Mouse (Mus musculus) T-cell, adult 2 months (primary cell): Measurements from ENCODE around the gene Nrd1.

ENCODE experiments used
- DNase-seq: peaks from one replicate; pipeline ENCODE4 v3.0.0; 2022; ENCODE audit warnings: low spot score

Nrd1 gene

DNA sequence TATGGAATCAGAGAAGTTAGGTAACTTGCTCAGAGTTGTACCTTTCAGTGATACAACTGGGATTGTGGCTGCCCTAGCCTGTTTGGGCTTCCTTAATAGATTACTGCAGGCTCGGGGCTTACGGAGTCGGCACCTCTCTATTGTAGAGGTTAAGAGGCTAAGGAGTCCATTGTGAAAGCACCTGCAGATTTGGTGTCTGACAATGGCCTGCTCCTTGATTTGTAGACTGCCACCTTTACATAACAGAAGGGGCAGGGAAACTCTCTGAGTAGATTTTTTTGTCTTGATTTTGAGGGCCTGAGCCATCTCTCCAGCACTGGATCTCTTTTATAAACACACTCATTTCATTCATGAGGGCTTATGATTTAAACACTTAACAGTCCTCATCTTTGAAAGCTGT, 26.1 kb downstream of the Nrd1 start:
- DNase-seq = no peak

- no peak for DNase-seq
Observed at GRCm38 (mm10) chr4:109029857-109030256, 29.4 kb downstream of the Nrd1 start.

DNA sequence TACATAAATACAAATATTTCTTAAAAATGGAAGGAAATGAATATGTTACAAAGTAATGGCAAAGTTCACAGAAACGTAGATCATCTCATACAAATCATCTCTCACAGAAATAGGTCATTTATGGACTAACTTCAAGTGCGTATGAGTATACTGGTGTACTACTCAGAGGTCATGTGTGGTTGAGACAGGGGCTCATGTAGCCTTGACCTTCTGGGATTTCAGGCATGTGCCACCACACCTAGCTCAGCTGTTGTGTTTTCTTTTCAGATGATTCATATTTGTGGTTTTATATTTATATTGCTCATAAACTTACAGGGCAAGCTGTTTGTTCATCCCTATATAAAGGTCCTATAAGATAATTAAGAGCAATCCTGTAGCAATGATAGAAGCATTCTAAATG, 29.8 kb downstream of the Nrd1 start:
- no peak for DNase-seq

DNA sequence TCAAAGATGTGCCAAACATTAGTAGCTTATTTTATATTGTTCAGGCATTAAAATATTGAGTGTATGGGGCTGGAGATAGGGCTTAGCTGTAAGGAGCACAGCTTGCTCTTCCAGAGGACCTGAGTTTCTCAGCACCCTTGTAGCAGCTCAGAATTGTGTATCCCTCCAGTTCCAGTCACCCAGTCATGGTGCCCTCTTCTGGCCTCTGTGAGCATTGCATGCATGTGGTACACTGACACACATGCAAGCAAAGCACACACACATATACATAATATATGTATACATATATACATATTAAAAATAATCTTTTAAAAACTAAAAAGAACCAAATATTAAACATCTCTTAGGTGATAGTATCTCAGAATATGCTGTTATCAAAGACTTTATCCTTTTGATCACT, 35.9 kb downstream of the Nrd1 start:
- peak; percentile 54 for DNase-seq

GRCm38 (mm10) chr4:109042739-109043138, 42.3 kb downstream of the Nrd1 start:
- no peak for DNase-seq

- DNase-seq = no peak
Observed at GRCm38 (mm10) chr4:109043294-109043693, 42.8 kb downstream of the Nrd1 start.

- DNase-seq = no peak
Observed at GRCm38 (mm10) chr4:109043756-109044155, 43.3 kb downstream of the Nrd1 start.

- DNase-seq = no peak
Observed at GRCm38 (mm10) chr4:109048258-109048657, 47.8 kb downstream of the Nrd1 start.

DNA sequence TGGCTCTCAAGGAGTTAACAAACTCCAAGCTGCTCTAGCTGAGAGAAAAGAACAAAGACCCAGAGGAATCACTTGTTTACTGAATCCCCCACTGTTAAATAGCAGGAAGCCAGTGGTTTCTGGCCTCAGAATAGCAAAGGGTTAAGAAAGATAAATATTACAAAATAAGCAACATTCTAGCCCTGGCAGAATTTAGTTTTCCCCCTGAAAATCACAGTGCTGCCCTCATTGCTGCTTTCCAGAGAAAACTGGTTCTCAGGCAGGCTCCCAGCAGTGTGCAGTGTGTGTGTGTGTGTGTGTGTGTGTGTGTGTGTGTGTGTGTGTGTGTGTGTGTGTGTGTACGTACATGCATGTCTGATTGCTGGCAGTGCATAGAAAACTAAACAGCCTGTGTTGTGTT, 51.8 kb downstream of the Nrd1 start:
- no peak for DNase-seq

- no peak for DNase-seq
Observed at GRCm38 (mm10) chr4:109054003-109054402, 53.5 kb downstream of the Nrd1 start.

DNA sequence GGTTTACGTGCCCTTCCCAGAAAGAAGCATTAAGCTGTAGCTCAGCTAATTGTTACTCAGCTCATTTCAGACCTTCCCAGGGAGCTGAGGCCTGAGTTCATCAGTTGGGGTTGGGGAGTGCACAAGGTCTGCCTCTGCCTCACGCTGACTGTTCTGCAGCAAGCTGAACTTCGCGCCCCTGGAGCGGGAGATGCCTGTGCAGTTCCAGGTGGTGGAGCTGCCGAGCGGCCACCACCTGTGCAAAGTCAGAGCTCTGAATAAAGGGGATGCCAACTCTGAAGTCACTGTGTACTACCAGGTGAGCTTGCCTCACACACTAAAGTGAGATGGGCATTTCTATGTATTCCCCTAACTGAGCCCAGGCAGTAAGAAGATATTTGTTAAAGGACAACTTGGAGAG, 55.9 kb downstream of the Nrd1 start:
- no peak for DNase-seq

DNA sequence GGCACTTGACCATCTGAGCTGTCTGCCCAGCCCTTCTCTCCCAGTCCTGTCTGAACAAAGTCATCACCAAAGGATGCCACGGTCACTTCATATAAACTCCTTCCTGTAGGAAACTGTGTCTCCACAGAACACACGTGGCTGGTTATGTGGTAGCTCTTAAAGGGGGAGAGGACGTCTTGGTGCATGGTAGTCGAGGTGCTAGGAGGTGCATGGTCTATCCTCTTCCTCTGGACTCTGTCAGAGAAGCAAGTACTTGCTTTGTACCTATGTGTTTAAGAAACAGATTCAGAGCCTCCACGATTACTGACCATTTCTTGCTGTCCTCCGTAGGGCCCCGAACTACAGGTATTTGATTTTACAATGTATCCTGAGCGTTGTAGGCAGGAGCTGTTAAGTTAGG, 57.2 kb downstream of the Nrd1 start:
- DNase-seq = no peak

- DNase-seq = no peak
Observed at GRCm38 (mm10) chr4:109059255-109059821, 58.9 kb downstream of the Nrd1 start.

- DNase-seq = no peak
Observed at GRCm38 (mm10) chr4:109064941-109065340, 64.5 kb downstream of the Nrd1 start.

GRCm38 (mm10) chr4:109065714-109066113, 65.3 kb downstream of the Nrd1 start:
- no peak for DNase-seq

GRCm38 (mm10) chr4:109072891-109073290, 72.4 kb downstream of the Nrd1 start:
- no peak for DNase-seq

DNA sequence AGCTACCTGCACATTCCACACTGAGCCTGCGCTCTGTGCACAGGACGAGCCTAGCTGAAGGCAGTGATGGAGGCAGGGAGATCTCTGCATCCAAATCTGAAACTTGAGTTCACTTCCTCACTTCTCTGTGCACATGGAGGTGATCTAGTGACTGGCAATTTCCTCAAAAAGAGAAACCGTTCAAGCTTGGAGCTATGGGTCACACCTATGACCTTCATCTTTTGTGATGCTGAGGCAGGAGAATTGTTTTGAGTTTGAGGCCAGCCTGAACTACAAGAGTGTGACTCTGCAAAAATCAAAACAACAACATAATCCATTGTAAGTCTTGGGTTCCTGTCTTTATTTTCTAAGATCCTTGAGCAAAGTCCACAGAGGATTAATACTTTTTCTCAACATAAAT, 72.8 kb downstream of the Nrd1 start:
- no peak for DNase-seq

DNA sequence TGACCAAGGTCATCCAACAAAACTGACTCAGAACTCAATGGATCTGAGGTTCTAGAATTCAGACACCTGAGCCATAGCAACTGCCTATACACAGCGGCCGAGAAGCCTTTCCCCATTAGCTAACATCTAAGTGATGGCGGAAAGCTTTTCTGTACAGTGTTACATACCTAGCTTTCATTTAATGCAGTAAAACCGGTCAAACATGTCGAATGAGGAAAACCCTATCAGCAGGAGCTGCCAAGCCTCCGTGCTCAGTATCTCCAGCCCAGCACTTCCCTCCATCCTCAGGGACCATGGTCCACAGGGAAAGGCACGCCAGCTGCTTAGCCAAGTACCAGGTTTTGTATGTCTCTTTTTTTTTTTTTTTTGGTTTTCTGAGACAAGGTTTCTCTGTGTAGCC, 78.5 kb downstream of the Nrd1 start:
- no peak for DNase-seq

- DNase-seq = peak; percentile 76
Observed at GRCm38 (mm10) chr4:109079676-109080075, 79.2 kb downstream of the Nrd1 start.

- no peak for DNase-seq
Observed at GRCm38 (mm10) chr4:109080118-109080517, 79.7 kb downstream of the Nrd1 start.

- DNase-seq = no peak
Observed at GRCm38 (mm10) chr4:109089171-109089570, 88.7 kb downstream of the Nrd1 start.

DNA sequence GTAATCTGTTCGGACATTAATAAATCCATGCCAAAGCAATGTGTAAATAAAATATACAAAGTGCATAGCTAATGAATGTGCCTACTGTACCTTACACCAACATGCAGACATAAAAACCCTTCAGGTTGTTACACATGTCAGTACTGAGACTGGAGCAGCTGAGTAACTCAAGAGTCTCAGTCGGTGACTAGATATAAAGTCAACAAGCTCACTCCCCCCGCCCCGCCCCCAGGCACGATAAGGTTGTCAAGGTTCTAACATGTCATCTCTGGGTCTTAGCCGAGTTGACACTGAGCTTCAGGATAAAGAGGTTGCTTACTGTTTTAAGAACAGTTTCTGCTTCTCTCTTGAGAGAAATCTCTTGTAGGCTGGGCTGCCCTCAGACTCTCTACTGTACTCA, 89.5 kb downstream of the Nrd1 start:
- no peak for DNase-seq

DNA sequence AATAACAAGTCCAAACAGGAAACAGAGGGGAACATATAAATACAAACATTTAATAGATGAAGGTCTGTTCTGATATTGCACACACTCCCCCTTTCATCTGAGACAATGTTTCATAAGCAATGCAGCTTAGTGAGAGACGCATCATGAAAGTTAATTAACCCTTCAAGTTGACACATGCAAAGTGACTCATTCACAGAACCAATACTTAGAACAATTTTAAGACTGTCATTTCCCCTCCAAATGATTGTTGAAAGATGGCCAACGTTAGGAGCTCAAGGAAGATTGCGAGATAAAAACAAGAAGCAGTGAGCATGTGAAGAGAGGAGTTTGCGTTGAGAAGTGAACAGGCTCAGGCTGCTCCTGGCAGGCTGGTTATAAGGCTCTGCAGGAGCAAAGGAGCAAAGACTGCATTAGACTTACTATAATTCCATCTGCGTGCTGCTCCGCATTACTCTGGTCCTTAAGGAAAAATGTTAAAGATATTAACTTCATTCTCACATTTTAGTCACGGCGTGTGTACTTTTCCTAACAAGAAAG, 90.9 kb downstream of the Nrd1 start:
- no peak for DNase-seq

- no peak for DNase-seq
Observed at GRCm38 (mm10) chr4:109092344-109092743, 91.9 kb downstream of the Nrd1 start.

DNA sequence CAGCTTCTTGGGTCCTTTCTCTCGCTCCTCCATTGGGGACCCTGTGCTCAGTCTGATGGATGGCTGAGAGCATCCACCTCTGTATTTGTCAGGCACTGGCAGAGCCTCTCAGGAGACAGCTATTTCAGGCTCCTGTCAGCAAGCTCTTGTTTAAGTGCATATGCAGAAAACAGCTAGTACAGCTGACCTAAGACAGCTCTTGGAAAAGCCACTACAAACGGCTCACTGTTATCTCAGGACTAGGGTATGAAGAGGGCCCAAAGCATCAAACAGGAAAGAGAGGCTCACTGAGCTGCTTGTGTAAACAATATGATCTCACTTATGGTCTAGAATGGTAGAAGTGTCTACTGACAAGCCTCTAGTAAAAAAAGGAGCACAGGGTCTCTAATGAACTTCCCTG, 93.8 kb downstream of the Nrd1 start:
- no peak for DNase-seq
